ENCODE assay signal across 15 mouse cellular contexts in the genomic region with DNA sequence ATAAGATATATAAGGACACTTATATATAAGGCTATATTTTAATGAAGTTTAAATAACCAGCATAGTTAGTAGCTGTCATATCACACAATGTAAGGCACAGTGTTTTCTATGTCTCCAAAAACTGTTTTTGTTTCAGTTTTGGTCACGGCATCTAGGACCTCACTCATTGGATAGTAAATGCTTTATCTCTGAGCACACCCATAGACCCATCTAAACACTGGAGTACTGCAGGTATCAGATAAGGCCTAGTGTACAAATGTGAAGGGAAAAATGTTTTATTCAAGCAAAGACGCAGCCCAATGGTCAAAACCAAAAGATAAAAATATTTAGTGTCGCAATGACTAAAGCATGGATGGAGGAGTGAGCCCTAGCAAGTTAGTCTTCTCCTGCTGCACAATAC. TPM values are rescaled to one million over a fixed set of nuclear protein-coding genes. Genes with fewer than 3 reads are reported as not detected.
DNase-seq lines count a peak whose midpoint lies in the region; ATAC-seq and TF ChIP-seq lines count a peak whose summit lies in the region.
"Had no signal": no experiment of that assay in that cellular context is flagged by ENCODE, and none has a peak within 500 bp of the region (broad histone marks: within the 10 kb centered on the region; RNA-seq: fewer than 3 reads in every experiment).

No protein-coding gene starts in this region.

- ATAC-seq in heart, embryonic 11.5 days (replicated peaks; ENCODE audit: insufficient number of reproducible peaks, low FRiP score, low TSS enrichment), result peak; percentile 80
- ATAC-seq in intestine, embryonic 16.5 days, result peak; percentile 74
- peak; percentile 98 for ATAC-seq in liver, postnatal 0 days
- ATAC-seq: forebrain, embryonic 16.5 days had no signal

- H3K27me3 ChIP-seq in heart, embryonic 11.5 days (ENCODE audit: control insufficient read depth, insufficient read depth, low read length), result no peaks in the 10 kb centered on the region
- H3K27me3 ChIP-seq in intestine, embryonic 16.5 days (replicated peaks; ENCODE audit: control insufficient read depth, insufficient read depth, low read length), result no peaks in the 10 kb centered on the region
- H3K27me3 ChIP-seq in liver, postnatal 0 days (ENCODE audit: insufficient read depth, low read length), result no peaks in the 10 kb centered on the region
- H3K27me3 ChIP-seq: hindbrain, embryonic 12.5 days had no signal

- H3K27ac ChIP-seq in heart, embryonic 11.5 days (ENCODE audit: low read depth, low read length), result no peak overlapping the region; the same call in 1 of the 2 replicates
- H3K27ac ChIP-seq in intestine, embryonic 16.5 days (ENCODE audit: low read length), result no peak overlapping the region
- peak overlapping the region; percentile 68 for H3K27ac ChIP-seq in liver, postnatal 0 days (ENCODE audit: low read depth)
- H3K27ac ChIP-seq: hindbrain, embryonic 12.5 days had no signal

- no peaks in the 10 kb centered on the region for H3K4me1 ChIP-seq in heart, embryonic 11.5 days (ENCODE audit: control insufficient read depth, insufficient read depth, low read length)
- 0 out of 2 replicates have a peak, but pooled peaks cover 3% of the 10 kb centered on the region for H3K4me1 ChIP-seq in intestine, embryonic 16.5 days (ENCODE audit: control insufficient read depth, insufficient read depth, low read length)
- H3K4me1 ChIP-seq in liver, postnatal 0 days (ENCODE audit: insufficient read depth), result peaks cover 4% of the 10 kb centered on the region; the same call in 1 of the 2 replicates
- H3K4me1 ChIP-seq: hindbrain, embryonic 12.5 days had no signal

- WGBS in heart, embryonic 11.5 days (ENCODE audit: insufficient replicate concordance), result 81% methylated on average over 3 of the region's 3 CpGs
- WGBS in intestine, embryonic 16.5 days, result 88% methylated on average over 3 of the region's 3 CpGs
- 58% methylated on average over 3 of the region's 3 CpGs for WGBS in liver, postnatal 0 days (ENCODE audit: insufficient replicate concordance)

- peaks cover 2% of the 10 kb centered on the region; the same call in 1 of the 2 replicates for H3K36me3 ChIP-seq in heart, embryonic 11.5 days (ENCODE audit: control insufficient read depth, insufficient read depth, low read length)
- H3K36me3 ChIP-seq in intestine, embryonic 16.5 days (ENCODE audit: control insufficient read depth, insufficient read depth, low read length), result 0 out of 2 replicates have a peak, but pooled peaks cover 3% of the 10 kb centered on the region
- peaks cover 30% of the 10 kb centered on the region for H3K36me3 ChIP-seq in liver, postnatal 0 days (replicated peaks; ENCODE audit: insufficient read depth, low read length)

- DNase-seq in heart, adult 11 months, result no peak
- DNase-seq in c-Kit-negative CD71-positive TER-119-positive erythroid progenitor cells, embryonic 14.5 days (ENCODE audit: low read depth, low spot score), result peak; percentile 73
- DNase-seq in liver, postnatal 0 days, result no peak
- DNase-seq in cerebellum, adult 18-20 months, result no peak
- DNase-seq in neural tube, embryonic 10.5 days (ENCODE audit: extremely low spot score, low spot score), result no peak
- DNase-seq in right cerebral cortex, postnatal 4 days, result no peak
- DNase-seq: adrenal gland, postnatal 25 days; cerebellum, postnatal 10 days; right cerebral cortex, postnatal 25 days; thymus, postnatal 36 days had no signal

- no peak overlapping the region; the same call in 1 of the 2 replicates for H3K4me2 ChIP-seq in heart, embryonic 11.5 days
- no peak overlapping the region for H3K4me2 ChIP-seq in intestine, embryonic 16.5 days (ENCODE audit: low read depth, low read length)
- peak overlapping the region; percentile 67 for H3K4me2 ChIP-seq in liver, postnatal 0 days (ENCODE audit: low read depth, low read length)
- H3K4me2 ChIP-seq: hindbrain, embryonic 12.5 days; midbrain, embryonic 11.5 days had no signal

- no peak overlapping the region for H3K4me3 ChIP-seq in heart, embryonic 11.5 days (ENCODE audit: low read depth, low read length)
- no peak overlapping the region for H3K4me3 ChIP-seq in intestine, embryonic 16.5 days (ENCODE audit: low read length)
- H3K4me3 ChIP-seq in liver, postnatal 0 days (ENCODE audit: low read depth, low read length), result peak overlapping the region; percentile 43
- H3K4me3 ChIP-seq: hindbrain, embryonic 12.5 days had no signal

- no peaks in the 10 kb centered on the region for H3K9me3 ChIP-seq in heart, embryonic 11.5 days (replicated peaks; ENCODE audit: control insufficient read depth, low read length)
- H3K9me3 ChIP-seq in intestine, embryonic 16.5 days (ENCODE audit: control insufficient read depth, low read length), result no peaks in the 10 kb centered on the region
- no peaks in the 10 kb centered on the region for H3K9me3 ChIP-seq in liver, postnatal 0 days (ENCODE audit: low read length)
- H3K9me3 ChIP-seq: hindbrain, embryonic 12.5 days had no signal

- H3K9ac ChIP-seq in heart, embryonic 11.5 days (ENCODE audit: low read depth, low read length), result no peak overlapping the region
- no peak overlapping the region for H3K9ac ChIP-seq in intestine, embryonic 16.5 days (ENCODE audit: low read depth, low read length)
- no peak overlapping the region for H3K9ac ChIP-seq in liver, postnatal 0 days (replicated peaks)
- H3K9ac ChIP-seq: hindbrain, embryonic 12.5 days had no signal

- TF ChIP-seq CTCF in liver, postnatal 0 days (IDR thresholded peaks at IDR 0.05; ENCODE audit: low read depth), result no peak

- peak; percentile 97 for TF ChIP-seq EP300 in liver, postnatal 0 days (IDR thresholded peaks at IDR 0.05; ENCODE audit: low read depth)

RNA-seq across cellular contexts. Expression of a gene that starts 22.4 kb away (rescaled TPM):
- 15.2 and 22.1 TPM in 2 replicates for polyA plus RNA-seq in heart, embryonic 11.5 days (2014; fragmentation: Nextera tagmentation; extraction: Ambion mirVana)
- polyA plus RNA-seq in intestine, embryonic 16.5 days (2015; fragmentation: Nextera tagmentation; extraction: Ambion mirVana), result 16.5 and 16.9 TPM in 2 replicates
- polyA plus RNA-seq in liver, postnatal 0 days (2015; fragmentation: Nextera tagmentation; extraction: Ambion mirVana), result 8.2 and 8.6 TPM in 2 replicates

RNA-seq across cellular contexts. Expression of a gene that starts 53.8 kb away (rescaled TPM):
- 47.0 and 51.7 TPM in 2 replicates for polyA plus RNA-seq in heart, embryonic 11.5 days (2014; fragmentation: Nextera tagmentation; extraction: Ambion mirVana)
- polyA plus RNA-seq in intestine, embryonic 16.5 days (2015; fragmentation: Nextera tagmentation; extraction: Ambion mirVana), result 34.0 and 40.9 TPM in 2 replicates
- polyA plus RNA-seq in liver, postnatal 0 days (2015; fragmentation: Nextera tagmentation; extraction: Ambion mirVana), result 16.1 and 16.8 TPM in 2 replicates

RNA-seq across cellular contexts. Expression of a gene that starts 55.7 kb away (rescaled TPM):
- 55.5 and 56.4 TPM in 2 replicates for polyA plus RNA-seq in heart, embryonic 11.5 days (2014; fragmentation: Nextera tagmentation; extraction: Ambion mirVana)
- 33.4 and 35.9 TPM in 2 replicates for polyA plus RNA-seq in intestine, embryonic 16.5 days (2015; fragmentation: Nextera tagmentation; extraction: Ambion mirVana)
- 10.3 and 10.9 TPM in 2 replicates for polyA plus RNA-seq in liver, postnatal 0 days (2015; fragmentation: Nextera tagmentation; extraction: Ambion mirVana)
